Mouse (Mus musculus) brain, embryonic 18.5 days (tissue): ENCODE data around the gene Slc30a1.

Source experiments
- DNase-seq: peaks from one replicate; pipeline ENCODE4 v3.0.0-alpha.2; 2012; ENCODE audit warnings: low read depth, low spot score

Slc30a1 gene

GRCm38 (mm10) chr1:191906571-191907430 lies at the start of gene Slc30a1:
Gene Slc30a1 (plus strand): TSS chr1:191906767.
- DNase-seq, result peak; percentile 93

- no peak for DNase-seq
Observed at GRCm38 (mm10) chr1:191856886-191857651, 49.5 kb upstream of the Slc30a1 start.

GRCm38 (mm10) chr1:191858136-191858535 lies 48.4 kb upstream of the Slc30a1 start:
- no peak for DNase-seq

GRCm38 (mm10) chr1:191859847-191860246 lies 46.7 kb upstream of the Slc30a1 start:
- DNase-seq, result no peak

GRCm38 (mm10) chr1:191861247-191861646 lies 45.3 kb upstream of the Slc30a1 start:
- no peak for DNase-seq

GRCm38 (mm10) chr1:191863833-191864550 lies 42.6 kb upstream of the Slc30a1 start:
- DNase-seq, result no peak

- DNase-seq, result no peak
Observed at GRCm38 (mm10) chr1:191864551-191865027, 42.0 kb upstream of the Slc30a1 start.

- no peak for DNase-seq
Observed at GRCm38 (mm10) chr1:191872076-191872710, 34.4 kb upstream of the Slc30a1 start.

GRCm38 (mm10) chr1:191875006-191875405 lies 31.6 kb upstream of the Slc30a1 start:
- no peak for DNase-seq

- DNase-seq, result no peak
Observed at GRCm38 (mm10) chr1:191875683-191876305, 30.8 kb upstream of the Slc30a1 start.

GRCm38 (mm10) chr1:191877681-191878080 lies 28.9 kb upstream of the Slc30a1 start:
- no peak for DNase-seq

GRCm38 (mm10) chr1:191878518-191878921 lies 28.0 kb upstream of the Slc30a1 start:
- DNase-seq, result no peak

- DNase-seq, result no peak
Observed at GRCm38 (mm10) chr1:191880247-191880646, 26.3 kb upstream of the Slc30a1 start.

- DNase-seq, result no peak
Observed at GRCm38 (mm10) chr1:191880921-191881609, 25.5 kb upstream of the Slc30a1 start.

- DNase-seq, result no peak
Observed at GRCm38 (mm10) chr1:191881663-191882062, 24.9 kb upstream of the Slc30a1 start.

GRCm38 (mm10) chr1:191882474-191883206 lies 23.9 kb upstream of the Slc30a1 start:
- DNase-seq, result no peak

- no peak for DNase-seq
Observed at GRCm38 (mm10) chr1:191883654-191884053, 22.9 kb upstream of the Slc30a1 start.

GRCm38 (mm10) chr1:191891912-191892311 lies 14.7 kb upstream of the Slc30a1 start:
- DNase-seq, result no peak

GRCm38 (mm10) chr1:191894386-191894785 lies 12.2 kb upstream of the Slc30a1 start:
- no peak for DNase-seq

GRCm38 (mm10) chr1:191894857-191895256 lies 11.7 kb upstream of the Slc30a1 start:
- no peak for DNase-seq
